Mouse (Mus musculus) erythroid progenitor cell, adult 5-6 weeks (primary cell): ENCODE data around the gene Haao. TPM values are rescaled to one million over a fixed set of nuclear protein-coding genes. Genes with fewer than 3 reads are reported as not detected.

Experiments
- ATAC-seq: replicated peaks from 2 replicates; pipeline ENCODE4 v1.8.0; 2016; ENCODE audit warnings: moderate number of reproducible peaks, mild to moderate bottlenecking, moderate TSS enrichment, inconsistent platforms; ENCODE audit not compliant: poor library complexity, low FRiP score, severe bottlenecking
- total RNA-seq, 2 experiments: library from RNA; stranded (forward) in 1 of 2; stranded (reverse) in 1 of 2; fragments of 150-400 nt in 1 of 2; fragments of 186-747, 209-891 nt in 1 of 2; gene quantifications; 2 replicates each; pipeline versions ENCODE4 v1.2.3 to v1.2.4; 2015 to 2017; ENCODE audit warnings: low replicate concordance in 2 of 2

Haao gene
- total RNA-seq, 2 experiments from 2014 or later = 3.0 to 6.3 TPM

- no peak for ATAC-seq
Observed at GRCm38 (mm10) chr17:83805078-83805477, 42.7 kb downstream of the Haao start.

- no peak for ATAC-seq
Observed at GRCm38 (mm10) chr17:83803987-83804386, 43.8 kb downstream of the Haao start.

- no peak for ATAC-seq
Observed at GRCm38 (mm10) chr17:83799506-83800050, 48.2 kb downstream of the Haao start.

GRCm38 (mm10) chr17:83795121-83795520 lies 52.6 kb downstream of the Haao start:
- no peak for ATAC-seq

GRCm38 (mm10) chr17:83792388-83792787 lies 55.4 kb downstream of the Haao start:
- no peak for ATAC-seq

GRCm38 (mm10) chr17:83790158-83790557 lies 57.6 kb downstream of the Haao start:
- no peak for ATAC-seq

GRCm38 (mm10) chr17:83786418-83786817 lies 61.3 kb downstream of the Haao start:
- ATAC-seq = no peak

GRCm38 (mm10) chr17:83782740-83783139 lies 65.0 kb downstream of the Haao start:
- ATAC-seq = no peak

Other genes starting within 250 kb of the Haao start
- gene Kcng3, start 216.1 kb downstream of the Haao start, total RNA-seq (2015; ENCODE audit: low replicate concordance) = not detected in 2 replicates
- not detected in 2 replicates for gene Kcng3, start 216.1 kb downstream of the Haao start, total RNA-seq (2017; ENCODE audit: low replicate concordance)
- gene Mta3, start 141.8 kb downstream of the Haao start, total RNA-seq (2015; ENCODE audit: low replicate concordance) = 61.6 and 69.6 TPM in 2 replicates
- 57.6 and 59.2 TPM in 2 replicates for gene Mta3, start 141.8 kb downstream of the Haao start, total RNA-seq (2017; ENCODE audit: low replicate concordance)